Mouse (Mus musculus) heart, embryonic 14.5 days (tissue): ENCODE data around the gene Ptpa. TPM values are rescaled to one million over a fixed set of nuclear protein-coding genes. Genes with fewer than 3 reads are reported as not detected.

Experiments
- ATAC-seq: fragments of 200-750 bp; cut with Nextera tagmentation; 2 replicates; pipeline ENCODE4 v1.8.0; 2017; ENCODE audit warnings: low read depth, moderate TSS enrichment; ENCODE audit not compliant: insufficient number of reproducible peaks, insufficient read depth, low FRiP score
- H3K27ac ChIP-seq, 2 experiments: fragments of 200-500 bp in 1 of 2; fragments of 300-500 bp in 1 of 2; sonication (generic) in 1 of 2; replicated peaks in 1 of 2; 2 replicates each; pipeline ENCODE4 v1.5.1; 2012 to 2014; ENCODE audit warnings: low read depth in 2 of 2, low read length in 2 of 2, control low read depth in 1 of 2, mild to moderate bottlenecking in 1 of 2, mixed read lengths in 1 of 2; ENCODE audit not compliant: control insufficient read depth in 1 of 2, insufficient read depth in 1 of 2
- H3K27me3 ChIP-seq: fragments of 300-500 bp; sonication (generic); 2 replicates; pipeline ENCODE4 v1.6.1; 2014; ENCODE audit warnings: mild to moderate bottlenecking, low read length, control low read depth; ENCODE audit not compliant: control insufficient read depth, insufficient read depth
- H3K36me3 ChIP-seq: fragments of 300-500 bp; sonication (generic); 2 replicates; pipeline ENCODE4 v1.6.1; 2014; ENCODE audit warnings: mild to moderate bottlenecking, control low read depth, low read length, mixed read lengths; ENCODE audit not compliant: control insufficient read depth, insufficient read depth
- H3K4me1 ChIP-seq, 2 experiments: fragments of 200-500 bp in 1 of 2; fragments of 300-500 bp in 1 of 2; sonication (generic) in 1 of 2; 2 replicates each; pipeline ENCODE4 v1.6.1; 2012 to 2014; ENCODE audit warnings: low read length in 2 of 2, control low read depth in 1 of 2, mixed read lengths in 1 of 2; ENCODE audit not compliant: control insufficient read depth in 2 of 2, insufficient read depth in 2 of 2
- H3K4me2 ChIP-seq: fragments of 300-500 bp; sonication (generic); 2 replicates; pipeline ENCODE4 v1.6.1; 2014; ENCODE audit warnings: mild to moderate bottlenecking, low read length
- H3K4me3 ChIP-seq, 2 experiments: fragments of 200-500 bp in 1 of 2; fragments of 300-500 bp in 1 of 2; sonication (generic) in 1 of 2; 2 replicates each; pipeline ENCODE4 v1.5.1; 2012 to 2014; ENCODE audit warnings: low read length in 2 of 2, mild to moderate bottlenecking in 2 of 2, control low read depth in 1 of 2, low read depth in 1 of 2, moderate library complexity in 1 of 2; ENCODE audit not compliant: control insufficient read depth in 1 of 2, insufficient read depth in 1 of 2
- H3K9ac ChIP-seq: fragments of 300-500 bp; sonication (generic); 2 replicates; pipeline ENCODE4 v1.6.1; 2014; ENCODE audit warnings: mild to moderate bottlenecking, low read length
- H3K9me3 ChIP-seq: fragments of 300-500 bp; sonication (generic); 2 replicates; pipeline ENCODE4 v1.6.1; 2016; ENCODE audit warnings: low read length, control low read depth; ENCODE audit not compliant: control insufficient read depth
- WGBS: fragments of 180-500 bp; shearing (Covaris S2); extraction: QIAGEN DNeasy Blood & Tissue Kit; methylation state at CpG from one replicate; pipeline ENCODE4 v1.1.7; 2014; 5-methylcytosine and 5-hydroxymethylcytosine counted together
- polyA plus RNA-seq: library from polyadenylated mRNA; unstranded; fragments of >200 nt; fragmentation: Nextera tagmentation; extraction: Ambion mirVana; gene quantifications from 2 replicates; pipeline ENCODE4 v1.2.1, GENCODE M21; 2014

The Ptpa gene
- polyA plus RNA-seq, 1 experiment from 2014 or later = 61.2 TPM

- Histone ChIP-seq H3K9ac (no peak overlapping the region), H3K9me3 (peaks cover 4% of the 10 kb centered on the region), H3K27me3 (no peaks in the 10 kb centered on the region), H3K4me2 (no peak overlapping the region), H3K4me1 (peaks cover 18 to 19% of the 10 kb centered on the region in 2 experiments), H3K4me3 (no peak overlapping the region), H3K27ac (no peak overlapping the region), H3K36me3 (peaks cover 41% of the 10 kb centered on the region)
- 85% methylated on average over 3 of the region's 3 CpGs for WGBS
- ATAC-seq = no peak
These were observed 37.7 kb downstream of the Ptpa start for GRCm38 (mm10) chr2:30453570-30453969.

GRCm38 (mm10) chr2:30454587-30454986 lies 38.7 kb downstream of the Ptpa start:
- Histone ChIP-seq H3K4me1 (peaks cover 18 to 19% of the 10 kb centered on the region in 2 experiments), H3K27ac (no peak overlapping the region), H3K4me3 (no peak overlapping the region), H3K27me3 (no peaks in the 10 kb centered on the region), H3K4me2 (no peak overlapping the region), H3K36me3 (peaks cover 30% of the 10 kb centered on the region), H3K9ac (no peak overlapping the region), H3K9me3 (peaks cover 4% of the 10 kb centered on the region)
- no peak for ATAC-seq
- 51% methylated on average over 5 of the region's 5 CpGs for WGBS

- Histone ChIP-seq H3K4me1 (peaks cover 18 to 21% of the 10 kb centered on the region in 2 experiments), H3K4me3 (no peak overlapping the region), H3K9ac (peak overlapping the region; percentile 56), H3K9me3 (no peaks in the 10 kb centered on the region), H3K36me3 (peaks cover 16% of the 10 kb centered on the region; the same call in 1 of the 2 replicates), H3K27ac (peak overlapping the region; percentile 18 to 61), H3K4me2 (no peak overlapping the region), H3K27me3 (no peaks in the 10 kb centered on the region)
- WGBS = 44% methylated on average over 13 of the region's 13 CpGs
- ATAC-seq = no peak
These were observed 40.5 kb downstream of the Ptpa start for GRCm38 (mm10) chr2:30456104-30456980.

- H3K27ac ChIP-seq = peak overlapping the region in 1 of 2 experiments; percentile 25; a peak in 1 of 4 replicates
- ATAC-seq = no peak
- no peaks in the 10 kb centered on the region for H3K9me3 ChIP-seq
- 83% methylated on average over 6 of the region's 6 CpGs for WGBS
- H3K4me1 ChIP-seq = peaks cover 22 to 27% of the 10 kb centered on the region in 2 experiments
- H3K36me3 ChIP-seq = peaks cover 11% of the 10 kb centered on the region; the same call in 1 of the 2 replicates
- H3K4me3 ChIP-seq = no peak overlapping the region
- no peaks in the 10 kb centered on the region for H3K27me3 ChIP-seq
- no peak overlapping the region for H3K4me2 ChIP-seq
- no peak overlapping the region for H3K9ac ChIP-seq
These were observed 42.5 kb downstream of the Ptpa start for GRCm38 (mm10) chr2:30458349-30458748.

- Histone ChIP-seq H3K36me3 (peaks cover 4% of the 10 kb centered on the region; the same call in 1 of the 2 replicates), H3K27ac (no peak overlapping the region)
- no peak for ATAC-seq
These were observed 43.4 kb downstream of the Ptpa start for GRCm38 (mm10) chr2:30459241-30459640.

GRCm38 (mm10) chr2:30463341-30463761 lies 47.5 kb downstream of the Ptpa start:
- peaks cover 10 to 33% of the 10 kb centered on the region in 2 experiments for H3K4me1 ChIP-seq
- peak overlapping the region; percentile 64 for H3K9ac ChIP-seq
- H3K27ac ChIP-seq = peak overlapping the region; percentile 84 to 86
- ATAC-seq = 0 out of 2 replicates have a peak, but pooled peaks have one; percentile 2
- peak overlapping the region; percentile 71 for H3K4me2 ChIP-seq
- H3K4me3 ChIP-seq = peak overlapping the region in 1 of 2 experiments; percentile 22; a peak in 1 of 4 replicates
- 17% methylated on average over 5 of the region's 5 CpGs for WGBS
- H3K9me3 ChIP-seq = no peaks in the 10 kb centered on the region
- no peaks in the 10 kb centered on the region for H3K27me3 ChIP-seq
- H3K36me3 ChIP-seq = no peaks in the 10 kb centered on the region

More at GRCm38 (mm10) chr2:30459241-30459640, 43.4 kb downstream of the Ptpa start:
- H3K9ac ChIP-seq = no peak overlapping the region
- no peak overlapping the region for H3K4me3 ChIP-seq
- 87% methylated on average over 6 of the region's 6 CpGs for WGBS
- H3K4me2 ChIP-seq = no peak overlapping the region
- no peaks in the 10 kb centered on the region for H3K9me3 ChIP-seq
- no peaks in the 10 kb centered on the region for H3K27me3 ChIP-seq
- H3K4me1 ChIP-seq = peaks cover 27 to 34% of the 10 kb centered on the region in 2 experiments

GRCm38 (mm10) chr2:30463904-30464330 lies 48.1 kb downstream of the Ptpa start:
- Histone ChIP-seq H3K9me3 (no peaks in the 10 kb centered on the region), H3K4me2 (peak overlapping the region; percentile 71), H3K36me3 (no peaks in the 10 kb centered on the region), H3K27ac (peak overlapping the region; percentile 84 to 86), H3K9ac (peak overlapping the region; percentile 64), H3K4me3 (peak overlapping the region; percentile 22 to 39), H3K4me1 (peaks cover 10 to 35% of the 10 kb centered on the region in 2 experiments), H3K27me3 (no peaks in the 10 kb centered on the region)
- 1% methylated on average over 9 of the region's 9 CpGs for WGBS
- peak; percentile 91 for ATAC-seq
